Mouse (Mus musculus): Measurements from ENCODE around the gene 2410004P03Rik.
"Not testable (repeated sequence)": the region's sequence is repeated elsewhere in the genome, so short reads cannot be mapped to it uniquely, and the experiment has no call there.

Gene 2410004P03Rik

GRCm38 (mm10) chr12:17022145-17022544, 10.6 kb upstream of the 2410004P03Rik start:
- intact Hi-C loops (cut with DNase I): no loop called here

- intact Hi-C loops (cut with DNase I): not testable (repeated sequence)
Measured at GRCm38 (mm10) chr12:17021125-17021524, 9.6 kb upstream of the 2410004P03Rik start.

GRCm38 (mm10) chr12:17018468-17018867, 6.9 kb upstream of the 2410004P03Rik start:
- intact Hi-C loops (cut with DNase I): loop anchor here (10.0 kb wide), 1 partner anchor 304 kb away; no protein-coding TSS in a partner anchor

GRCm38 (mm10) chr12:17015711-17016110, 4.2 kb upstream of the 2410004P03Rik start:
- intact Hi-C loops (cut with DNase I): loop anchor here (10.0 kb wide), 1 partner anchor 301 kb away; no protein-coding TSS in a partner anchor

- intact Hi-C loops (cut with DNase I): loop anchor here (10.0 kb wide), 1 partner anchor 297 kb away; no protein-coding TSS in a partner anchor
Measured at GRCm38 (mm10) chr12:17012067-17012899, 756 bp upstream of the 2410004P03Rik start.

- intact Hi-C loops (cut with DNase I): no loop called here
Measured at GRCm38 (mm10) chr12:17009466-17009865, 2.1 kb downstream of the 2410004P03Rik start.

- intact Hi-C loops (cut with DNase I): no loop called here
Measured at GRCm38 (mm10) chr12:17001211-17001610, 10.3 kb downstream of the 2410004P03Rik start.

GRCm38 (mm10) chr12:17000628-17001027, 10.9 kb downstream of the 2410004P03Rik start:
- intact Hi-C loops (cut with DNase I): no loop called here

- intact Hi-C loops (cut with DNase I): loop anchor here (5.0 to 10.0 kb wide), 2 partner anchors 38 to 55 kb away; no protein-coding TSS in a partner anchor
Measured at GRCm38 (mm10) chr12:16999739-17000497, 11.6 kb downstream of the 2410004P03Rik start, which contains the start of gene Pqlc3. Gene Pqlc3 (minus strand): TSS chr12:17000408.

GRCm38 (mm10) chr12:16999146-16999545, 12.4 kb downstream of the 2410004P03Rik start:
- intact Hi-C loops (cut with DNase I): loop anchor here (5.0 to 10.0 kb wide), 2 partner anchors 37 to 54 kb away; no protein-coding TSS in a partner anchor

GRCm38 (mm10) chr12:16996886-16997462, 14.6 kb downstream of the 2410004P03Rik start:
- intact Hi-C loops (cut with DNase I): loop anchor here (5.0 to 10.0 kb wide), 2 partner anchors 35 to 52 kb away; no protein-coding TSS in a partner anchor

- intact Hi-C loops (cut with DNase I): loop anchor here (5.0 to 10.0 kb wide), 2 partner anchors 34 to 51 kb away; no protein-coding TSS in a partner anchor
Measured at GRCm38 (mm10) chr12:16996281-16996680, 15.2 kb downstream of the 2410004P03Rik start.

GRCm38 (mm10) chr12:16994291-16994690, 17.2 kb downstream of the 2410004P03Rik start:
- intact Hi-C loops (cut with DNase I): loop anchor here (10.0 kb wide), 1 partner anchor 49 kb away; no protein-coding TSS in a partner anchor

- intact Hi-C loops (cut with DNase I): loop anchor here (10.0 kb wide), 1 partner anchor 48 kb away; no protein-coding TSS in a partner anchor
Measured at GRCm38 (mm10) chr12:16992355-16992754, 19.2 kb downstream of the 2410004P03Rik start.

GRCm38 (mm10) chr12:16991376-16991775, 20.2 kb downstream of the 2410004P03Rik start:
- intact Hi-C loops (cut with DNase I): loop anchor here (10.0 kb wide), 1 partner anchor 47 kb away; no protein-coding TSS in a partner anchor

- intact Hi-C loops (cut with DNase I): no loop called here
Measured at GRCm38 (mm10) chr12:16985778-16986177, 25.7 kb downstream of the 2410004P03Rik start.

GRCm38 (mm10) chr12:16977120-16977519, 34.4 kb downstream of the 2410004P03Rik start:
- intact Hi-C loops (cut with DNase I): no loop called here

GRCm38 (mm10) chr12:16966811-16967210, 44.7 kb downstream of the 2410004P03Rik start:
- intact Hi-C loops (cut with DNase I): no loop called here

GRCm38 (mm10) chr12:16963354-16963753, 48.2 kb downstream of the 2410004P03Rik start:
- intact Hi-C loops (cut with DNase I): loop anchor here (5.0 kb wide), 2 partner anchors 34 to 136 kb away; no protein-coding TSS in a partner anchor

GRCm38 (mm10) chr12:16958851-16959250, 52.7 kb downstream of the 2410004P03Rik start:
- intact Hi-C loops (cut with DNase I): no loop called here

All from adrenal gland (tissue).